Mouse (Mus musculus): ENCODE data around the gene Slc17a3.

DNA sequence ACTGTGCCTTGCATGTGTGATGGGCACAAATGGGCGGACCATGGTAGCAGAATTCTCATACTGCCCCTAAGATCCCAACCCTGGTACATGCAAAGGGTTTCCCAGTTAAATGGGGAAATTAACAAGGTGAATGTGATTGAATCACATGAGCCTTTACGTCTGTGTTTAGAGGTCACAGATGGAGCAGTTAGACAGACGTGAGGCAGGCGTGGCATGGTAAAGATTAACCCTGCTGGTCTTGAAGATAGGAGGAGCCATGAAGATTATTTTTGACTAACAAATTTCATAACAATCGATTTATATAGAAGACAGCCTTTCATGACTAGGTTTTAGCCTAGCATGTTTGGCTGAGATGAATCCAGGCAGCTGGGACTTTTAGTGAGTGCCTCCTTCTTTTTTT lies 33.9 kb downstream of the Slc17a3 start:
- no peak for TF ChIP-seq POLR2A (IDR thresholded peaks at IDR 0.05; ENCODE audit: borderline replicate concordance, extremely low read depth, insufficient read depth, insufficient read length, poor library complexity, severe bottlenecking)
- TF ChIP-seq CTCF (IDR thresholded peaks at IDR 0.05; ENCODE audit: borderline replicate concordance, extremely low read depth, insufficient read depth, insufficient read length): no peak

Measured in brain, embryonic 14.5 days (tissue).